Comparison of ENCODE assay signal across 17 mouse cellular contexts in genomic region chr13:101470560-101471247, GRCm38 (mm10).
A peak's percentile ranks its signal among the peaks of the same experiment; 100 is the strongest.
DNase-seq lines count a peak whose midpoint lies in the region; ATAC-seq and TF ChIP-seq lines count a peak whose summit lies in the region.
"Had no signal": no experiment of that assay in that cellular context is flagged by ENCODE, and none has a peak within 500 bp of the region (broad histone marks: within the 10 kb centered on the region; RNA-seq: fewer than 3 reads in every experiment).

No protein-coding gene starts in this region.

- no peak overlapping the region for H3K4me3 ChIP-seq in embryonic facial prominence, embryonic 11.5 days (ENCODE audit: low read depth, low read length)
- no peak overlapping the region for H3K4me3 ChIP-seq in embryonic facial prominence, embryonic 10.5 days
- no peak overlapping the region for H3K4me3 ChIP-seq in ES-E14 (ENCODE audit: insufficient read depth in 1 of 2, low read depth in 1 of 2, low read length in 2 of 2, poor library complexity in 1 of 2, severe bottlenecking in 1 of 2)
- H3K4me3 ChIP-seq in hindbrain, embryonic 16.5 days (ENCODE audit: low read length), result no peak overlapping the region
- H3K4me3 ChIP-seq: embryonic facial prominence, embryonic 12.5 days; heart, embryonic 15.5 days; layer of hippocampus, adult 2 months; liver, embryonic 12.5 days had no signal

- H3K4me2 ChIP-seq in embryonic facial prominence, embryonic 11.5 days (ENCODE audit: low read depth, low read length), result no peak overlapping the region
- no peak overlapping the region for H3K4me2 ChIP-seq in hindbrain, embryonic 16.5 days (ENCODE audit: low read length)
- H3K4me2 ChIP-seq: embryonic facial prominence, embryonic 12.5 days; heart, embryonic 15.5 days; liver, embryonic 12.5 days had no signal

- in situ Hi-C loops in ES-E14 (cut with MboI; ENCODE audit: low sequenced_read_pairs in 2 of 2, unreplicated experiment in 2 of 2), result no loop called here

- no peaks in the 10 kb centered on the region for H3K36me3 ChIP-seq in embryonic facial prominence, embryonic 11.5 days (replicated peaks; ENCODE audit: control insufficient read depth, insufficient read depth, low read depth, low read length)
- H3K36me3 ChIP-seq in embryonic facial prominence, embryonic 10.5 days (replicated peaks), result no peaks in the 10 kb centered on the region
- H3K36me3 ChIP-seq in ES-E14 (ENCODE audit: control insufficient read depth, insufficient read depth, low read length, poor library complexity, severe bottlenecking), result no peaks in the 10 kb centered on the region
- no peaks in the 10 kb centered on the region for H3K36me3 ChIP-seq in hindbrain, embryonic 16.5 days (ENCODE audit: control insufficient read depth, insufficient read depth, low read length)
- H3K36me3 ChIP-seq: embryonic facial prominence, embryonic 12.5 days; G1E; heart, embryonic 15.5 days; liver, embryonic 12.5 days had no signal

- ATAC-seq in embryonic facial prominence, embryonic 11.5 days (replicated peaks; ENCODE audit: insufficient number of reproducible peaks, low FRiP score, low TSS enrichment, low read depth), result no peak
- peak; percentile 88 for ATAC-seq in hindbrain, embryonic 16.5 days
- ATAC-seq: liver, embryonic 12.5 days had no signal

- peak; percentile 5 for DNase-seq in embryonic facial prominence, embryonic 11.5 days (ENCODE audit: low spot score)
- no peak for DNase-seq in embryonic facial prominence, embryonic 10.5 days (ENCODE audit: low spot score)
- peak; percentile 26 for DNase-seq in layer of hippocampus, adult 9-11 months
- DNase-seq in layer of hippocampus, adult 9-10 months (ENCODE audit: low spot score), result no peak
- no peak for DNase-seq in ES-E14 (ENCODE audit: low read depth, low spot score)
- DNase-seq in heart, adult 9 months (ENCODE audit: low spot score in 2 of 2), result no peak
- DNase-seq in thymus, postnatal 25 days, result no peak
- DNase-seq: cerebellum, adult 2 months; gastrocnemius, postnatal 25 days; kidney, adult 2 months; thymus, adult 2 months had no signal

- 66% methylated on average over 20 of the region's 20 CpGs for WGBS in embryonic facial prominence, embryonic 11.5 days
- WGBS in embryonic facial prominence, embryonic 10.5 days, result 66% methylated on average over 20 of the region's 20 CpGs
- 60% methylated on average over 20 of the region's 20 CpGs for WGBS in hindbrain, embryonic 16.5 days

- no peaks in the 10 kb centered on the region for H3K9me3 ChIP-seq in embryonic facial prominence, embryonic 11.5 days (replicated peaks; ENCODE audit: control insufficient read depth, low read length)
- H3K9me3 ChIP-seq in embryonic facial prominence, embryonic 10.5 days, result no peaks in the 10 kb centered on the region
- H3K9me3 ChIP-seq in ES-E14 (ENCODE audit: control insufficient read depth, insufficient read depth, low read depth, low read length), result no peaks in the 10 kb centered on the region
- H3K9me3 ChIP-seq in hindbrain, embryonic 16.5 days (ENCODE audit: control insufficient read depth, low read length), result no peaks in the 10 kb centered on the region
- H3K9me3 ChIP-seq: embryonic facial prominence, embryonic 12.5 days; G1E; heart, embryonic 15.5 days; liver, embryonic 12.5 days had no signal

- no peaks in the 10 kb centered on the region for H3K27me3 ChIP-seq in embryonic facial prominence, embryonic 11.5 days (ENCODE audit: control insufficient read depth, insufficient read depth, low read length)
- H3K27me3 ChIP-seq in embryonic facial prominence, embryonic 10.5 days (replicated peaks; ENCODE audit: low read depth, poor library complexity, severe bottlenecking), result no peaks in the 10 kb centered on the region
- H3K27me3 ChIP-seq in hindbrain, embryonic 16.5 days (replicated peaks; ENCODE audit: control insufficient read depth, insufficient read depth, low read length), result no peaks in the 10 kb centered on the region
- H3K27me3 ChIP-seq: embryonic facial prominence, embryonic 12.5 days; heart, embryonic 15.5 days; liver, embryonic 12.5 days had no signal

- H3K27ac ChIP-seq in embryonic facial prominence, embryonic 11.5 days (replicated peaks; ENCODE audit: low read depth, low read length), result no peak overlapping the region
- H3K27ac ChIP-seq in embryonic facial prominence, embryonic 10.5 days (replicated peaks), result no peak overlapping the region
- H3K27ac ChIP-seq in ES-E14 (ENCODE audit: insufficient read depth, low read depth, low read length, poor library complexity, severe bottlenecking), result no peak overlapping the region
- H3K27ac ChIP-seq in hindbrain, embryonic 16.5 days (ENCODE audit: low read depth, low read length), result no peak overlapping the region
- H3K27ac ChIP-seq: embryonic facial prominence, embryonic 12.5 days; heart, embryonic 15.5 days; layer of hippocampus, adult 2 months; liver, embryonic 12.5 days had no signal

- no peaks in the 10 kb centered on the region for H3K4me1 ChIP-seq in embryonic facial prominence, embryonic 11.5 days (ENCODE audit: control insufficient read depth, insufficient read depth, low read length)
- no peaks in the 10 kb centered on the region for H3K4me1 ChIP-seq in embryonic facial prominence, embryonic 10.5 days
- no peaks in the 10 kb centered on the region for H3K4me1 ChIP-seq in ES-E14 (ENCODE audit: control insufficient read depth in 2 of 2, insufficient read depth in 2 of 2, low read length in 2 of 2, poor library complexity in 1 of 2)
- H3K4me1 ChIP-seq in hindbrain, embryonic 16.5 days (ENCODE audit: control insufficient read depth, insufficient read depth, low read depth, low read length), result no peaks in the 10 kb centered on the region
- H3K4me1 ChIP-seq: embryonic facial prominence, embryonic 12.5 days; heart, embryonic 15.5 days; liver, embryonic 12.5 days had no signal

- H3K9ac ChIP-seq in embryonic facial prominence, embryonic 11.5 days (replicated peaks; ENCODE audit: low read length), result no peak overlapping the region
- no peak overlapping the region for H3K9ac ChIP-seq in ES-E14 (ENCODE audit: insufficient read depth, low read depth, low read length, poor library complexity, severe bottlenecking)
- no peak overlapping the region for H3K9ac ChIP-seq in hindbrain, embryonic 16.5 days (ENCODE audit: low read depth, low read length)
- H3K9ac ChIP-seq: embryonic facial prominence, embryonic 12.5 days; heart, embryonic 15.5 days; liver, embryonic 12.5 days had no signal

TF ChIP-seq in ES-E14, 5 proteins besides CTCF, POLR2A, EP300 and RAD21:
- no peak for TF ChIP-seq ZC3H11A (IDR thresholded peaks at IDR 0.05; ENCODE audit: borderline replicate concordance, low read depth, low read length)
- 0 out of 2 replicates have a peak, but pooled peaks have one; percentile 28 for TF ChIP-seq ZNF384 (IDR thresholded peaks at IDR 0.05; ENCODE audit: low read depth, low read length)

Comparison
In these comparisons a context has a peak if more than half of its experiments do, and no peak if none do; other contexts are left out.
1. DNase-seq: peak in embryonic facial prominence, embryonic 11.5 days (single experiment) and layer of hippocampus, adult 9-11 months (single experiment); none in embryonic facial prominence, embryonic 10.5 days (single experiment), layer of hippocampus, adult 9-10 months (single experiment), ES-E14 (single experiment), heart, adult 9 months (0 of 2) and thymus, postnatal 25 days (single experiment).